Mouse (Mus musculus): ENCODE results near the gene Gm29666.

Gene Gm29666

GRCm38 (mm10) chr15:84919938-84920337 is at the start of gene Gm29666:
Gene Gm29666, minus strand, starts transcription at chr15:84920038.
- no peak for DNase-seq (ENCODE audit: low spot score in 2 of 2)

- DNase-seq (ENCODE audit: low spot score in 2 of 2): no peak
Measured at GRCm38 (mm10) chr15:84968534-84968933, 48.7 kb upstream of the Gm29666 start.

DNA sequence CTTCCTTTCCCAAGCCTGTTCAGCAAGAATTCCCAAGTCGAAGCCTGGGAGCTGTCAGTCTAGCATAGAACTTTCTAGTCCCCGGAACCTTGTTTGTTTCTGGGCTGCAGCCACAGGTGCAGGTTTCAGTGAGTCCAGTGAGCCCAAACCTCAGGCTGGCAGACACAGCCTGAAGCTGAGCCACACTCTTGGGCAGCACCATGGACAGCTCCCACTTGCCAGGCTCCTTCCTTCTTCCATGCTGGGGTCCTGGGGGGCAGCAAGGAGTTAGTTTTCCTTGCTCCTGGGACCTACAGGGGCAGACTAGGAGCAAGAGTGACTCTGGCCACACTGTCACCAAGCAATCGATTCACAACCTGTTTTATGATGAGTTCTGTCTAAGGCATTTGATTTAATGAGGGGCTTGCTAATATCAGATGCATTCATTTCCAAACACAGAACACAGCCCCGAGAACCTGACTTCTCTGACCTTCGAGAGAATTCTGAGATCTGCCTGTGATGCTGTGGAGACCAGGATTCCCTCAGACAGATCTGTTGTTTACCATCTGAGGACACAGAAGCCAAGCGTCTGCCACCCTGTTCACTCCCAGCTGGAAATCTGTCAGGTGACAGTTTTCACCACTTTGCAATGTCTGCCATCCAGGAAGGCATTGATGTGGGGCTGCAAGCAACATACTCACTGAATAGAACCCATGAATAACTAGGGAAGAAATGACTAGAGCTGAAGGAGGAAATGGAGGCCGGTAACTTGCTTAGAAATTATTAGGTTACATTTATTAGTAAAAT is 45.9 kb upstream of the Gm29666 start:
- peak in 1 of 2 experiments; percentile 75 for DNase-seq (ENCODE audit: low spot score in 2 of 2)

DNA sequence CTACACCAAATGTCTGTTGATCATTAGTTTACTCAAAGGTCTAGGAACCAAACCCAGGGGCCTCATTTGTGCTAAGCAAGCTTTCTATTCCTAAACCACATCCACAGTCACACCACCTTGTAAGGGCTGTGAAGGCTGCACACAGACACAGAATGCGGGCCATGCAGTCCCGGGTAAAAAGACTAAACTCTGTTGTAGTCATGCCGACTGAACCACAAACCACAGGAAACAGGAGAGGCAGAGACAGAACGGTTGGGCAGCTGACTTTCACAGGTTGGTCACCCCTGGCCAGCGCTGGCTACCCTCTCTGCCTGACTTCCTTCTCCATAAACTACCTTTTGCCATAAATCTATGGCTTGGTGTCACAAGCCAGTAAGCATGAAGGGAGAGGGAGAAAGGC is 44.9 kb upstream of the Gm29666 start:
- no peak for DNase-seq (ENCODE audit: low spot score in 2 of 2)

DNA sequence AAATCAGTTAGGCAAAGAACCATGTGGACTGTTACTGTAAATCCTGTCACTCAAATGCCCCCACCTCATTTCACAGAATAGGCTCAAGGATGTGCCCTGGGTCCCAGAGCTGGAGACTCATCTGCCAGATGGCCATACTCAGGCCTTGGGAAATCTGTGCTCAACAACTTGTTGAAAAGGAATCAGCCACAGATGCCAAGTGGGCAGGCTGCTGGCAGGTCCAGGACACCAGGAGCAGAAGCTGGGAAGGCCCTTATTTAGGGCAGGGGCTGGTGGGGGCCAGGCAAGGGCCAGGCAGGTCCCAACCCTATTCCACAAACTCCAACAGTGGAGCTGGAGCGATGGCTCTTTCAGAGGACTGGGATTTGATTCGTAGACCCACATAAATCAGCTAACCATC is 42.7 kb upstream of the Gm29666 start:
- no peak for DNase-seq (ENCODE audit: low spot score in 2 of 2)

DNA sequence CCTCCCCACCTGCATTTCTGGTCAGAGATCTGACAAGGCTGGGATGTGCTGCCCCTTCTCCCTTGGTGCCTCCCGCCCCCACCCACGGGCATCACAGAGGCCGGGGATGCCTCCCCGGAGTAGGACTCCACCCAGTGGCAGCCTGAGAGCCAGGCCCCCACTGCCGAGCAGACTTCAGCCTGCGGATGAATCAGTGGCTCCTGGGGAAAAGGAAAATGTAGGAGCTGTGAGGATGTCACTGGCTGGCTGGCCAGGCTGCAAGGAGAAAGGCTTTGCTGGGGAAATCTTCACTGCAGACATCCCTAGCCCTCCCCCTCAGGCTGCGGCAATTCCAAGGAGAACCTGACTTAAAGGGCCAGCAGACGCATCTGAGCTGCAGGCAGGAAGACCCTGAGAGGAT is 40.9 kb upstream of the Gm29666 start:
- DNase-seq (ENCODE audit: low spot score in 2 of 2): no peak

GRCm38 (mm10) chr15:84959891-84960290 is 40.1 kb upstream of the Gm29666 start:
- no peak for DNase-seq (ENCODE audit: low spot score in 2 of 2)

GRCm38 (mm10) chr15:84958331-84958730 is 38.5 kb upstream of the Gm29666 start:
- no peak for DNase-seq (ENCODE audit: low spot score in 2 of 2)

- no peak for DNase-seq (ENCODE audit: low spot score in 2 of 2)
Measured at GRCm38 (mm10) chr15:84957851-84958250, 38.0 kb upstream of the Gm29666 start.

DNA sequence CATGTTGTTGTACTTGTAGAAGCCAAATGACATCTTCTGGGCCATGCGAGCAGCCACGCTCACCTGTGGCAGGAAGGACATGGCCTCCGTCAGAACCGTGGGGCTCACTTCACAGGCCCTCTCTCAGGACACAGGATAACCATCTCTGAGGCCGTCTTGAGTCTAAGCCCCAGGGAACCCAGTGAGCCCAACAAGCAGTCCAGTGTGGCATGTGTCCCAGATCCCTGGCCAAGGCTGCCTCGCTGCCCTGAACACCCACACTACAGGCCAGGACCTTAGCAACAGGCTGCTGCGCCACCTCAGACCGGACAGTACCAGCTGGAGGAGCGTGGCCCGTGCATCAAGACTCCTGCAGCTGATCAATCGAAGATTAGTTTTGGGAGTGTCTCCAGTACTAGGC is 33.4 kb upstream of the Gm29666 start:
- DNase-seq (ENCODE audit: low spot score in 2 of 2): no peak

DNA sequence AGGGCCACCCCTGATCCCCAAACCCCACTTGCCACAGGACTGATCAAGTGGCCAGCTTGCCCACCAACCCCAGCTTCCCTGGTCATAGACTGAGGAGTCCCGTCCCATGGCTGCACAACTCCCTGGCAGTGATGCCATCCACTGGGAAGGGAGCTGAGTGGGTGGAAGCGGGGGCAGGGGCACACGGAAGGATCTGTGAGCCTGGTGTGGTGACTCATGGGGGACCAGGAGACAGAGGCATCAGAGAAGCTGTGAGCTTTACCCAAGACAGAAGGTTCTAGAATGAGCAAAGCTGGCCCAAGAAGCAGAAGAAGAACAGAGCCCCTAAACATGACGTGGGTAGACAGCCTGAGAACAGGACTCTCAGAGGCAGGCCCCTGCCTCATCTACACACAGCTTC is 30.2 kb upstream of the Gm29666 start:
- DNase-seq (ENCODE audit: low spot score in 2 of 2): no peak

- DNase-seq (ENCODE audit: low spot score in 2 of 2): no peak
Measured at GRCm38 (mm10) chr15:84948990-84949389, 29.2 kb upstream of the Gm29666 start.

DNA sequence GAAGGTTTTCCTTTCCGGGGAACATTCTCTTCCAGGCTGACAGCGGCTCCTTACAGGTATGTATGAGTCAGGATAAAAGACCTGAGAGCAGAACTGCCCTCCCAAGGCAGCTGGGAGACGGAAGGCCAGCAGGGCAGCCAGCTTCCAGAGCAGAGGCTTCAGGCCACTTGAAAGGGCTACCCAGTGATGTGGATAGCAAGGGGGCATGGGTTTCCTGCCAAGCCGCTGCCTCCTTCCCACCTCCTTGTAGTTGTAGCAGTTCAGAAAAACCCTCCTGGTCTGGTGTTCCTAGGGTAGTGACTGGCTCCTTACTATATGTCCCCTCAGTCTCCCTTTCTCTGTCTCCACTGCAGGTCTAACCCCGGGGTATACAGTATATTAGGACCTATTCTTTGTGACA is 24.5 kb upstream of the Gm29666 start:
- no peak for DNase-seq (ENCODE audit: low spot score in 2 of 2)

GRCm38 (mm10) chr15:84942647-84943285 is 22.9 kb upstream of the Gm29666 start:
- DNase-seq (ENCODE audit: low spot score in 2 of 2): no peak

DNA sequence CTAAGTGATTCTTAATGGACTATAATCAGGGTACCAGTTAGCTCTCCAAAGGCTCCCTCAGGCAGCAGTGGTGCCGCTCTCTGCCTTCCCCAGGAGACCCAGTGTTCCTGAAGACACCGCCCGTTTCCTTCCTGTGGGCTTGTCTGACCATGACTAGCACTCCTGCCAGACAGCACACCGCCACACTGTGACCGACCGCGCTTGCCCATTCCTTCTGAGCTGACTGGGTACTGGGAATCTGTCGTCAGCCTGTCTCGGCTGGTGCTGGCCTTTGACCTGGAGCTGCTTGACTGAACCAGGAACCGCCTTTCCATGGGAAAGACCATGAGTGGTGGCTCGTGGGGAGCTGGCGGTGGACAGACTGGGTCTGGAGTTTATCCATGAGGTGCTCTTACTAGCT is 20.3 kb upstream of the Gm29666 start:
- DNase-seq (ENCODE audit: low spot score in 2 of 2): no peak

DNA sequence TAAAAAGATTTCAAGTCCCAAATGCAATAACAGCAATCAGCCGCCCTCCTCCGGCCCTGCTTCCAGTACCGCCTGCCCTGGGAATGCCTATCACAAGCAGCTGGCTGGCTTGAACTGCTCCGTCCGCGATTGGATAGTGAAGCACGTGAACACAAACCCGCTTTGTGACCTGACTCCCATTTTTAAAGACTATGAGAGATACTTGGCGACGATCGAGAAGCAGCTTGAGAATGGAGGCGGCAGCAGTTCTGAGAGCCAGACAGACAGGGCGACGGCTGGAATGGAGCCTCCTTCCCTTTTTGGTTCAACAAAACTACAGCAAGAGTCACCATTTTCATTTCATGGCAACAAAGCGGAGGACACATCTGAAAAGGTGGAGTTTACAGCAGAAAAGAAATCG is 15.1 kb upstream of the Gm29666 start:
- DNase-seq (ENCODE audit: low spot score in 2 of 2): no peak

GRCm38 (mm10) chr15:84932351-84932750 is 12.5 kb upstream of the Gm29666 start:
- DNase-seq (ENCODE audit: low spot score in 2 of 2): no peak

- DNase-seq (ENCODE audit: low spot score in 2 of 2): no peak
Measured at GRCm38 (mm10) chr15:84925495-84926018, 5.7 kb upstream of the Gm29666 start.

DNA sequence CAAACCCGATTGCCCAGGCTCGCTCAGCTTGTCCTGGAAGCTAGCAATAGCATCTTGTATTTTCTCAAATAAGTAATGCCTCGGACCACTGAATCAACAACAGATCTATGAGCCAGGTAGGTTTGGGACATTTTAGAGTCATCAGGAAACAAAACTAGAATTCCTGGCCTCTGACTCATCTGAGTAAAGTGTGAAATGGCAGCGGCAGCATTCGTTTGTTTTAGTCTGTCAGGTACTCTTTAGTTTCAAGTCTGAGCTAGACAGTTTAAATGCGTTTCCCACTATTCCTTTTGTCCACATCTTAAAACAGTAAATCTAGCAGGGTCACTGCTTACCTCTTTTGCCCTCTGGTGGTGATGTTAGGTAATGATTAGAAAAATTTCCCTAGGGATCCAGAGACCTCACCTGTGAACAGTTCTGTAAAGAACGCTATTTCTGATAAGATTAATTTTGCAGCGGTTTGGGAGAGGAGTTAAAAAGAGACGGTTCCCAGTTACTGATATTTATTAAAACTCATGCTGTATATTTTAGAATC is 5.0 kb upstream of the Gm29666 start:
- peak in 1 of 2 experiments; percentile 28 for DNase-seq (ENCODE audit: low spot score in 2 of 2)

DNA sequence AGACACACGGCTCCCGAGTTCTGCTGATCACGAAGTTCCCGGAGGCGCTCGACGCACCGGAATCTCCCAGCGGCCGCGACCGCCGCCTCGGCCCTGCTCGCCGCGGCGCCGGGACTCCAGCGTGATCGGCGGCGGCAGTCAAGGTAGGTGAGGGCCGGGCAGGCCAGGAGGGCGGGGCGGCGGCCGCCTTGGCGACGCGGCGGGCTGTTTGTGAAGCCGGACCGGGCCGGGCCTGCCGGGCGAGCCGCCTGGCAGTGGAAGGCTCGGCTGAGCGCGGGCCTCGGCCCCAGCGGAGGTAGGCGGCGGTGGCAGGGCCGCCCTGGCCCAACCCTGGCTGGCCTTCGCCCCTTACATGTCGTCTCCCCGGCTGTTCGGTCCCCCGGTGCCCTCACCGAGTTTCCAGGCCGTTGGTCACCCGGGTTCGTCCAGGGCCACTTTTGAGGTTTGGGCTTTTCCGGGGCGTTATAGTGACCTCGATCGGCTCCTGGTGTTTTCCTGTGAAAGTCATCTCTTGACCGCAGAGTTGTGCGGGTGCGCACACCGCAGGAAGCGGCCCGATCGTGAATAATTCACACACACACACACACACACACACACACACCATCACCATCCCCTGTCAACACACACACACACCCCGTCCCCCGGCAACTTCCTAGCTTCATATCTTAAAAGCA is 3.8 kb upstream of the Gm29666 start:
- peak in 1 of 2 experiments; percentile 71 for DNase-seq (ENCODE audit: low spot score in 2 of 2)

DNA sequence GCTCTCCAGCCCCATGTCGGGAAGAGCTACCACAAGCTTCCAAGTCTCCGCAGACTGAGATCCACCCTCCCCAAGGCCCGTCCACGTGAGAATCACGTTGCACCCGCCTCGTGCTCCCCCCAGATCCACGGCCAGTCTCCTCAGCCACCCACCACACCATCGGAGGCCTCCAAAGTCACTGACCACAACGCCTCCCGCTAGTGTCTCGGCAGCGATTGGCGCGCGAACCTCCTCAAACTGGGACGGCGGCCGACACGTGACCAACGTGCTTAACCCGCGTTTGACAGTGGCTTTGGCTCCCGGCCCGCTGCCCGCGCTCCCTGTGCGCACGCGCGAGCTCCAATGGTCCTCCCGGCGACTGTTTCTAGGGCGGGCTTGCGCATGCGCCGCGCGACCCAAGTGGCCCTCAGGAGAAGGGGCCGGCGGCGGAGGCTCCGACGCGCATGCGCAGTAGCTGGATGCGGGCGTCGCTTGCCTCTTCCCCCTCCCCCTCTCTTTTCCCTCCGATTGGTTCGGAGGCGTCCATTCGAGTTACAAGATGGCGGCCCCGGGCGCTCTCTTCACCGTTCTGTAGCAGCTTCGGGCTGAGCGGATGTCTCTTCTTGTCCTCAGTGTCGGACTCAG is 3.2 kb upstream of the Gm29666 start, which contains the start of gene Nup50:
Gene Nup50, plus strand, starts transcription at position 528 of the 624 bp plus-strand sequence.
- DNase-seq (ENCODE audit: low spot score in 2 of 2): peak; percentile 98 to 100

DNA sequence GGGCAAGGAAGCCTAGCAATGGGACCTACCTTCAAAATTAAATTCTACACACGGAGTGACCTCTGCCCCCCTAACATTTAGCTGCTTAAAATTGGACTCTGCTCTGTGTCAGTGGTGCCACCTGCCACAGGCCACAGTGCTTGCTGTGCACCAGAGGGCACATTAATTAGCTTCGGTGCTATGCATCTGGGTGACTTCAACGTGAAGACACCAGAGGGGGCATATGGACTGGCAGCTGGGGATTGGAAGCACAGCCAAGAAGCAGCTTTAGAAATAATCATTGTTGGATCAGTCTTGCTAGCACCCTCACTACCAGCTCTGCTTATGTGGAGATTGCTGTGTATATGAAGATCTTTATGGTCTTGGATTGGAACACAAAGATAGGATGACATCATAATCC is 6.6 kb downstream of the Gm29666 start:
- DNase-seq (ENCODE audit: low spot score in 2 of 2): no peak
